Mouse (Mus musculus): ENCODE data around the gene Lysmd4. TPM values are rescaled to one million over a fixed set of nuclear protein-coding genes. Genes with fewer than 3 reads are reported as not detected.

The Lysmd4 gene
- total and polyA plus RNA-seq, 2 experiments, result 8.3 to 9.5 TPM

GRCm38 (mm10) chr7:67353667-67354066 lies 131.3 kb downstream of the Lysmd4 start:
- no peaks in the 10 kb centered on the region for H3K27me3 ChIP-seq (ENCODE audit: control insufficient read depth, insufficient read depth, low read length)
- H3K36me3 ChIP-seq (ENCODE audit: control insufficient read depth, insufficient read depth, low read length), result no peaks in the 10 kb centered on the region
- DNase-seq (ENCODE audit: extremely low read depth, low read depth, low spot score), result no peak
- TF ChIP-seq CTCF (IDR thresholded peaks at IDR 0.05; ENCODE audit: low read depth, low read length) (peak; percentile 55), POLR2A (IDR thresholded peaks at IDR 0.05; ENCODE audit: extremely low read depth, insufficient read depth, low read length) (no peak)
- no peak overlapping the region for H3K9ac ChIP-seq (ENCODE audit: low read depth, low read length)
- H3K4me3 ChIP-seq (ENCODE audit: insufficient read depth, low read depth, low read length), result no peak overlapping the region
- H3K4me1 ChIP-seq (ENCODE audit: control insufficient read depth, insufficient read depth, low read length), result peaks cover 9% of the 10 kb centered on the region
- WGBS, result 85% methylated on average over 6 of the region's 6 CpGs
- peaks cover 19% of the 10 kb centered on the region for H3K79me2 ChIP-seq (ENCODE audit: control insufficient read depth, insufficient read depth, low read length)
- H3K27ac ChIP-seq (replicated peaks; ENCODE audit: insufficient read depth, low read depth, low read length), result no peak overlapping the region

- no peak overlapping the region for H3K4me3 ChIP-seq (ENCODE audit: insufficient read depth, low read depth, low read length)
- no peak for DNase-seq (ENCODE audit: extremely low read depth, low read depth, low spot score)
- H3K27me3 ChIP-seq (ENCODE audit: control insufficient read depth, insufficient read depth, low read length), result no peaks in the 10 kb centered on the region
- peaks cover 29% of the 10 kb centered on the region for H3K79me2 ChIP-seq (ENCODE audit: control insufficient read depth, insufficient read depth, low read length)
- TF ChIP-seq POLR2A (IDR thresholded peaks at IDR 0.05; ENCODE audit: extremely low read depth, insufficient read depth, low read length), result no peak
- TF ChIP-seq CTCF (IDR thresholded peaks at IDR 0.05; ENCODE audit: low read depth, low read length), result peak; percentile 20; the same call in 1 of the 2 replicates
- WGBS, result 94% methylated on average over 5 of the region's 5 CpGs
- no peak overlapping the region for H3K9ac ChIP-seq (ENCODE audit: low read depth, low read length)
- no peaks in the 10 kb centered on the region for H3K36me3 ChIP-seq (ENCODE audit: control insufficient read depth, insufficient read depth, low read length)
- peaks cover 4% of the 10 kb centered on the region for H3K4me1 ChIP-seq (ENCODE audit: control insufficient read depth, insufficient read depth, low read length)
- no peak overlapping the region for H3K27ac ChIP-seq (replicated peaks; ENCODE audit: insufficient read depth, low read depth, low read length)
Observed at GRCm38 (mm10) chr7:67355870-67356269, 133.5 kb downstream of the Lysmd4 start.

Other genes starting within 250 kb of the Lysmd4 start
- gene Mef2a, start 150.3 kb downstream of the Lysmd4 start, total RNA-seq (2014; rRNA removed), result 22.7 and 24.8 TPM in 2 replicates
- 5.5 and 12.0 TPM in 2 replicates for gene Mef2a, start 150.3 kb downstream of the Lysmd4 start, polyA plus RNA-seq (2012; rRNA removed)

Data from liver, adult 2 months (tissue).